Mouse (Mus musculus) left cerebral cortex, postnatal 4 days (tissue): ENCODE data around the gene Map4k4. TPM values are rescaled to one million over a fixed set of nuclear protein-coding genes. Genes with fewer than 3 reads are reported as not detected.

ENCODE experiments used
- DNase-seq: peaks from one replicate; pipeline ENCODE4 v3.0.0-alpha.2; 2022
- intact Hi-C: fragments of 180-260 bp; cut with DNase I; formaldehyde crosslinking; loops from one replicate; pipeline ENCODE4 v1.15.1; 2025
- total RNA-seq, 2 experiments: library from RNA; stranded (reverse); gene quantifications; 2 replicates each; pipeline ENCODE4 v1.2.3; 2021

The Map4k4 gene
- total RNA-seq, 2 experiments from 2014 or later = 374 to 381 TPM

- intact Hi-C loops = no loop called here
Observed at GRCm38 (mm10) chr1:40061359-40061758, 160.6 kb downstream of the Map4k4 start.

GRCm38 (mm10) chr1:40063409-40063808 is 162.7 kb downstream of the Map4k4 start:
- DNase-seq = no peak
- intact Hi-C loops = no loop called here

More at GRCm38 (mm10) chr1:40061359-40061758, 160.6 kb downstream of the Map4k4 start:
- DNase-seq = no peak

GRCm38 (mm10) chr1:40064508-40064907 is 163.8 kb downstream of the Map4k4 start:
- intact Hi-C loops = no loop called here

GRCm38 (mm10) chr1:40072558-40072957 is 171.8 kb downstream of the Map4k4 start:
- intact Hi-C loops = no loop called here
- DNase-seq = no peak

More at GRCm38 (mm10) chr1:40064508-40064907, 163.8 kb downstream of the Map4k4 start:
- DNase-seq = no peak

- intact Hi-C loops = no loop called here
- no peak for DNase-seq
Observed at GRCm38 (mm10) chr1:40073779-40074178, 173.1 kb downstream of the Map4k4 start, which contains the start of gene Il1r2. Gene Il1r2, plus strand, starts transcription at chr1:40074079.

Other genes starting within 250 kb of the Map4k4 start
- 10 to 100 TPM; 20.7 to 21.2 TPM for gene Creg2, start 249.4 kb upstream of the Map4k4 start, total RNA-seq
- gene Rfx8, start 179.9 kb upstream of the Map4k4 start, total RNA-seq = under 1 TPM; 0.28 to 0.76 TPM
- not detected for gene Gm3646, start 95.6 kb upstream of the Map4k4 start, total RNA-seq
- under 1 TPM; 0.36 to 0.64 TPM for gene Il1r2, start 173.2 kb downstream of the Map4k4 start, total RNA-seq